Mouse (Mus musculus): Measurements from ENCODE around the gene Vps37c.

DNA sequence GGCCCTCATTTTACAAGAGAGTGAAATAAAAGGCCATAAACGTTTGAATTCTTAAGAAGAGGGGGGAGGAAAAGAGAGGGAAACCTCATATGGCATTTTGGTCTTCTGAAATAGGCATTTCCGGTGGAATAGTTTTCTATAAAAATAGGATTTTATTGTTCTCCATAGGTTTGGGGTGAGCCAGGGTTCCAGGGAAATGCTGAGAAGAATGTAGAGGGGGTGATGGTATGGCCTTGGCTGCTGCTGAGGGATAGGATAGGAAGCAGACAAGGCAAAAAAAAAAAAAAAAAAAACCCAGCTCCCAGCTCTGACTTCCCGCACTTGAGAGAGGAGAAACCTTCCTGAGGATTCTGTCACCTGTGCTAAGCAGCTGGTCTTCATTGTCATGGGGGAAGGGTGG, 32.5 kb upstream of the Vps37c start:
- no peak for TF ChIP-seq CTCF (IDR thresholded peaks at IDR 0.05)
- no peak for TF ChIP-seq EP300 (IDR thresholded peaks at IDR 0.05)
